Mouse (Mus musculus): ENCODE measurements around the gene Syn3. TPM values are rescaled to one million over a fixed set of nuclear protein-coding genes. Genes with fewer than 3 reads are reported as not detected.

The Syn3 gene
- polyA plus RNA-seq, 1 experiment: 2.6 TPM

DNA sequence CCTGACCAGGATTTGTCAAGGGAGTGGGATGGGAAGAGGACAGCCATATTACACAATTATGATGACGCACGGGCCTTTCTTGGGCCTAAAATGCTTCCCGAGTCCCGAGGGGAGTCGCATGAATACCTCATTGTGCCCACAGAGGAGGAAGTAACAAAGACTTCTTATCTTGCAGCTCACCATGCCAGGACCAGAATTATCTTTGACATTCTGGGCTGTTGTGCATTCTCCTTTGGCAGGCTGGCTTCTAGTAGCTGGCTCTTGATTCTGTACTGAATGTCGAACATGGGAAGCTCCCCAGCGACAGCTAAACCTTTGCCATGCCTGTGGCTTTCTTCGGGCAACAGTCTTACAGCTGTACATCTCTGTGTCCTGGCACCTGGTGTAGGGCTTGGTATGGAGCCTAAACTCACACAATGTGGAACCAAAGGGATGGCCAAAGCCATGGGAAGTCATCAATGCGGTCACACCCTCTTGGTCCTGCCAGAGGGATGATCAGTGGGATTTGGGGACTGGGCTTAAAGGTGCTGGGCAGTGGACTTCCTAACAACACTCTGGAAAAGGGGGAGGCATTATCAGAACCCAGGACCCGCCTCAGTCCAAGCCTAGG, 250.5 kb downstream of the Syn3 start:
- Histone ChIP-seq H3K27me3 (ENCODE audit: control insufficient read depth, insufficient read depth, low read length, poor library complexity, severe bottlenecking) (no peaks in the 10 kb centered on the region), H3K36me3 (ENCODE audit: control insufficient read depth, insufficient read depth, low read length, poor library complexity, severe bottlenecking) (no peaks in the 10 kb centered on the region), H3K27ac (ENCODE audit: insufficient read depth, low read length) (no peak overlapping the region), H3K9ac (ENCODE audit: low read depth, poor library complexity, severe bottlenecking) (no peak overlapping the region), H3K4me3 (ENCODE audit: low read depth, low read length) (no peak overlapping the region), H3K4me1 (ENCODE audit: control insufficient read depth, insufficient read depth, low read length) (no peaks in the 10 kb centered on the region), H3K9me3 (replicated peaks; ENCODE audit: control insufficient read depth, insufficient read depth, low read length, poor library complexity, severe bottlenecking) (no peaks in the 10 kb centered on the region)
- TF ChIP-seq POLR2A (IDR thresholded peaks at IDR 0.05; ENCODE audit: insufficient read depth, low read length): no peak
- no peak for TF ChIP-seq EP300 (IDR thresholded peaks at IDR 0.05; ENCODE audit: insufficient read depth, low read depth, low read length)
- no peak for TF ChIP-seq CTCF (IDR thresholded peaks at IDR 0.05; ENCODE audit: low read depth, low read length)

DNA sequence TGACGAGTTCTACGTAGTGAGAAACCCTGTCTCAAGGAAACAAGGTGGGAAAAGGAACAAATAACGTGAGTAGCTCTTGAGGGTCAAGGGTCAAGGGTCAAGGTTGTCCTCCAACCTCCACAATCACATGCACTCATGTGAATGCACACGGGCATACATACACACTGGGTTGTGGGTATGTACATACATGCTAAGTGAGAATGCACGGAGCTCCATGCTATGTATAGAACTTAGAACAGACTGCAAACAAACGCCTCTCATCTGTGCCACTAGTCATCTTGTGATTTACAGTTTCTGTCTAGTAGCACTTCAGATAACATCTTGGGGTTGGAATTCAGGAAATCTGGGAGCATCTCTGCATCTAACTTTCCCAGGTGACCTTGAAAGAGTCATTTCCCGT, 253.3 kb downstream of the Syn3 start:
- TF ChIP-seq EP300 (IDR thresholded peaks at IDR 0.05; ENCODE audit: insufficient read depth, low read depth, low read length) (no peak), POLR2A (IDR thresholded peaks at IDR 0.05; ENCODE audit: insufficient read depth, low read length) (no peak), CTCF (IDR thresholded peaks at IDR 0.05; ENCODE audit: low read depth, low read length) (no peak)

DNA sequence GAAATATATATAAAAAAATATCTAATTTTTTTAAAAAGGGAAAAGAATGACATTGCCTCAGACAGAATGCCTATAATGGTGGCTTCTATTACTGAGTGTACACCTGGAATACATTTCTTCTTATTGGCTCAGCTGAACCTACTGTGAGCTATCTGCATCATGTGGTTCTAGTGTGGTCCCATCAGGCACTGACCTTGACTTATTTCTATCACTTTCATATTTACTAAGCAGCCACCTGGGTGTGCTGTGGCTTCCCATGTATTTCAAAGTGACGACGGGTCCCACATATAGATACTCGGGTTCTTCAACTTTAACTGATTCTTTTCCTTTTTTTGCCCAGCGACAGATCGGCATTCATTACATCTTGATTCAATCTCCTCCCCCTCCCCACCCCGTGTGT, 255.2 kb downstream of the Syn3 start:
- TF ChIP-seq POLR2A (IDR thresholded peaks at IDR 0.05; ENCODE audit: insufficient read depth, low read length) (no peak), EP300 (IDR thresholded peaks at IDR 0.05; ENCODE audit: insufficient read depth, low read depth, low read length) (no peak), CTCF (IDR thresholded peaks at IDR 0.05; ENCODE audit: low read depth, low read length) (no peak)
- H3K27me3 ChIP-seq (ENCODE audit: control insufficient read depth, insufficient read depth, low read length, poor library complexity, severe bottlenecking): no peaks in the 10 kb centered on the region
- H3K9ac ChIP-seq (ENCODE audit: low read depth, poor library complexity, severe bottlenecking): no peak overlapping the region
- H3K4me3 ChIP-seq (ENCODE audit: low read depth, low read length): no peak overlapping the region
- H3K9me3 ChIP-seq (replicated peaks; ENCODE audit: control insufficient read depth, insufficient read depth, low read length, poor library complexity, severe bottlenecking): no peaks in the 10 kb centered on the region
- no peaks in the 10 kb centered on the region for H3K4me1 ChIP-seq (ENCODE audit: control insufficient read depth, insufficient read depth, low read length)
- H3K36me3 ChIP-seq (ENCODE audit: control insufficient read depth, insufficient read depth, low read length, poor library complexity, severe bottlenecking): no peaks in the 10 kb centered on the region
- no peak overlapping the region for H3K27ac ChIP-seq (ENCODE audit: insufficient read depth, low read length)

More for the DNA sequence above, 253.3 kb downstream of the Syn3 start:
- Histone ChIP-seq H3K9me3 (replicated peaks; ENCODE audit: control insufficient read depth, insufficient read depth, low read length, poor library complexity, severe bottlenecking) (no peaks in the 10 kb centered on the region), H3K9ac (ENCODE audit: low read depth, poor library complexity, severe bottlenecking) (no peak overlapping the region), H3K27me3 (ENCODE audit: control insufficient read depth, insufficient read depth, low read length, poor library complexity, severe bottlenecking) (no peaks in the 10 kb centered on the region), H3K4me3 (ENCODE audit: low read depth, low read length) (no peak overlapping the region), H3K27ac (ENCODE audit: insufficient read depth, low read length) (no peak overlapping the region), H3K4me1 (ENCODE audit: control insufficient read depth, insufficient read depth, low read length) (no peaks in the 10 kb centered on the region), H3K36me3 (ENCODE audit: control insufficient read depth, insufficient read depth, low read length, poor library complexity, severe bottlenecking) (no peaks in the 10 kb centered on the region)

DNA sequence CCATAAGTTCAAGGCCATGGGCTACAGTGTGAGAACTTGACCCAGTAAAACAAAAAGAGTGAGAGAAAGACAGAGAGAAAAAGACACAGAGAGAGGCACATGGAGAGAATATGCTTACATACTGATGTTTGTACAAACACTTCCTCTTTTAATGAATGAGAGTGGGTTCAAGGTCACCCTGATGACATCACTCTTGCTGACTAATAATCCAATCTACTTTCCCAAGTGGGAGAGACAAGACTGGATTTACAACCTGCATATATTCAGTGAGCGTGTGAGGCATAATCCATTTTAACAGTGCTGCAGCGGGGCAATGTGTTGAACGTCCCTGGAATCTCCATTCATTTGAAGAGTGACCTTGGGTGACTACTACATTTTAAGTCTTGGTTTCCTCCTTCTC, 256.0 kb downstream of the Syn3 start:
- H3K27me3 ChIP-seq (ENCODE audit: control insufficient read depth, insufficient read depth, low read length, poor library complexity, severe bottlenecking): no peaks in the 10 kb centered on the region
- H3K27ac ChIP-seq (ENCODE audit: insufficient read depth, low read length): no peak overlapping the region
- no peaks in the 10 kb centered on the region for H3K4me1 ChIP-seq (ENCODE audit: control insufficient read depth, insufficient read depth, low read length)
- TF ChIP-seq EP300 (IDR thresholded peaks at IDR 0.05; ENCODE audit: insufficient read depth, low read depth, low read length) (no peak), POLR2A (IDR thresholded peaks at IDR 0.05; ENCODE audit: insufficient read depth, low read length) (no peak), CTCF (IDR thresholded peaks at IDR 0.05; ENCODE audit: low read depth, low read length) (no peak)
- H3K36me3 ChIP-seq (ENCODE audit: control insufficient read depth, insufficient read depth, low read length, poor library complexity, severe bottlenecking): no peaks in the 10 kb centered on the region
- H3K9me3 ChIP-seq (replicated peaks; ENCODE audit: control insufficient read depth, insufficient read depth, low read length, poor library complexity, severe bottlenecking): no peaks in the 10 kb centered on the region
- no peak overlapping the region for H3K4me3 ChIP-seq (ENCODE audit: low read depth, low read length)
- no peak overlapping the region for H3K9ac ChIP-seq (ENCODE audit: low read depth, poor library complexity, severe bottlenecking)

DNA sequence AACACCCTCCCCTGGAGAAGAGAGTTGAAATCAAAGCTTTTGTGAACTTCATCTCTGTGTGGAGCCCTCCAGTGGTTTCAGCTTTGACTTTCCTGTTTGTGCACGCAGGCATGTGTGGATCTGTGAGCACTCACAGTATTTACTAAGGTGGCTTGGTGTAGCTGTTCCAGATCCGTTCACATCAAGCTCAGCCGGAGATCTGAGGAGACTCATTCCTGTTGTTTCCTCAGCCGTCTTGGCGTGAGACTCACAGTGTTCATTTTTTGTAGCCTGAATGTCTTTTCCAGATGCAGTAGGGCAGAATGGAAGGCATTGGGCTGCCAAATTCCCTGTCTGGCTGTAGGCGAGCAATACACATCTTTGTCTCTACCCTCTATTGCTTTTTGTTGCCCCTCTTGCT, 268.7 kb downstream of the Syn3 start:
- Histone ChIP-seq H3K36me3 (ENCODE audit: control insufficient read depth, insufficient read depth, low read length, poor library complexity, severe bottlenecking) (no peaks in the 10 kb centered on the region), H3K9ac (ENCODE audit: low read depth, poor library complexity, severe bottlenecking) (no peak overlapping the region), H3K4me3 (ENCODE audit: low read depth, low read length) (no peak overlapping the region), H3K27me3 (ENCODE audit: control insufficient read depth, insufficient read depth, low read length, poor library complexity, severe bottlenecking) (no peaks in the 10 kb centered on the region; the same call in 1 of the 2 replicates), H3K27ac (ENCODE audit: insufficient read depth, low read length) (no peak overlapping the region), H3K4me1 (ENCODE audit: control insufficient read depth, insufficient read depth, low read length) (no peaks in the 10 kb centered on the region), H3K9me3 (replicated peaks; ENCODE audit: control insufficient read depth, insufficient read depth, low read length, poor library complexity, severe bottlenecking) (no peaks in the 10 kb centered on the region)
- TF ChIP-seq EP300 (IDR thresholded peaks at IDR 0.05; ENCODE audit: insufficient read depth, low read depth, low read length) (no peak), POLR2A (IDR thresholded peaks at IDR 0.05; ENCODE audit: insufficient read depth, low read length) (no peak), CTCF (IDR thresholded peaks at IDR 0.05; ENCODE audit: low read depth, low read length) (no peak)

DNA sequence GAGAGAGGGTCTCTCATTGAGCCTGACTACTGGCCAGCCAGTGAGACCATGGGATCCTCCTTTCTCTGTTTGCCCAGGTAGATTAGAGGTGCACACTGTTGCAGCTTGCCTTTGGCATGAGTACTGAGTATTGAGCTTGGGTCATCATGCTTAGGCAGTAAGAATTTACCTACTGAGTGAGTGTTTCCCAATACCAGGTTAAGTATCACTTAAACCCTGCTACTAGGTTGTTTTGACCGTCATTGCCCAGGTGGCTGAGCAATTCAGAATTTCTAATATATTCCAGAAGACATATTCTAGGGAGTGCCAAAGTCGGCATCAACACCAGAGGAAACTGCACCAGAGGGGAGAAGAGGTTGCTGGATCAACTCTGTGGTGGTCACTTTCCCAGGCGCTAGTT, 273.2 kb downstream of the Syn3 start:
- Histone ChIP-seq H3K36me3 (ENCODE audit: control insufficient read depth, insufficient read depth, low read length, poor library complexity, severe bottlenecking) (no peaks in the 10 kb centered on the region), H3K4me1 (ENCODE audit: control insufficient read depth, insufficient read depth, low read length) (no peaks in the 10 kb centered on the region), H3K27me3 (ENCODE audit: control insufficient read depth, insufficient read depth, low read length, poor library complexity, severe bottlenecking) (no peaks in the 10 kb centered on the region), H3K4me3 (ENCODE audit: low read depth, low read length) (no peak overlapping the region), H3K27ac (ENCODE audit: insufficient read depth, low read length) (no peak overlapping the region), H3K9me3 (replicated peaks; ENCODE audit: control insufficient read depth, insufficient read depth, low read length, poor library complexity, severe bottlenecking) (no peaks in the 10 kb centered on the region), H3K9ac (ENCODE audit: low read depth, poor library complexity, severe bottlenecking) (no peak overlapping the region)
- TF ChIP-seq CTCF (IDR thresholded peaks at IDR 0.05; ENCODE audit: low read depth, low read length) (no peak), POLR2A (IDR thresholded peaks at IDR 0.05; ENCODE audit: insufficient read depth, low read length) (no peak), EP300 (IDR thresholded peaks at IDR 0.05; ENCODE audit: insufficient read depth, low read depth, low read length) (no peak)

All from ES-Bruce4 (cell line).